Mouse (Mus musculus): Measurements from ENCODE around the gene Nudt1. TPM values are rescaled to one million over a fixed set of nuclear protein-coding genes. Genes with fewer than 3 reads are reported as not detected.
"Not testable (repeated sequence)": the region's sequence is repeated elsewhere in the genome, so short reads cannot be mapped to it uniquely, and the experiment has no call there.

Gene Nudt1
- total RNA-seq, 2 experiments from 2014 or later, result 31.3 to 58.7 TPM

GRCm38 (mm10) chr5:140339836-140340235 is 18.4 kb downstream of the Nudt1 start:
- ATAC-seq (replicated peaks; ENCODE audit: poor library complexity), result no peak

DNA sequence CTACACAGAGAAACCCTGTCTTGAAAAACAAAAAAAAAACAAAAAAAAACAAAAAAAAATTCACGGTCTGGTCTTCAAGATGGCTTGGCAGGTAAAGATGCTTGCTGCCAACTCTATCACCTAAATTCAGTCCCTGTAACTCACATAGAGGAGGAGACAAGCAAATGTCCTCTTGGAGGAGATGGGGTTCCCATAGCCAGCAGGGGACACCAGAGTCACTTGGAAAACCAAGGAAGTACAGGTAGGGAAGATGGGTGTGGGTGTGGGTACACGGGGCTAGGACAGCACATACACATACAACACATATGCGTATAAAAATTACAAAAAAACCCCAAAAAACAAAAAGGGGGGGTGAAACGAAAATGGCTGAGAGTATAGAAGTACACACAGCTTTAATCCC is 21.4 kb downstream of the Nudt1 start:
- no peak for ATAC-seq (replicated peaks; ENCODE audit: poor library complexity)

- ATAC-seq (replicated peaks; ENCODE audit: poor library complexity), result no peak
These were observed 23.8 kb downstream of the Nudt1 start for GRCm38 (mm10) chr5:140345244-140345643.

DNA sequence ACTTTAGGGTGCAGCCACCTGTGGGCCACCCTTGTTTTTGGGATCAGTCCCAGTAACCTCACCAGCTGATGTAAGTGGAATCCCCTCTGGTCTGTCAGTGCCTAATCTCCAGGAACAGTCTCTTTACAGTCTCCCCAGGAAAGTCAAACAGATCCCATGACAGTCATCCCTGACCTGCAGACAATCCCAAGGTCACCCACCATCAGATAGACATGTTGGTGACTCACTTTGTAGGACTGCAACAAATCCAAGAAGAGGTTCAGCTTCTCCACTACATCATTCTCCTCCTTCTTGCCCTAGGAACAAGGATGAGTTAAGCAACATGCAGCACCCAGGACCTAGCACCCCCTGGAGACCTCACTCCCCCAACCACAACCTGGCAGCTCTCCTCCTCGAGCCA is 24.6 kb downstream of the Nudt1 start:
- ATAC-seq (replicated peaks; ENCODE audit: poor library complexity), result no peak

GRCm38 (mm10) chr5:140349882-140350281 is 28.4 kb downstream of the Nudt1 start:
- ATAC-seq (replicated peaks; ENCODE audit: poor library complexity), result peak; percentile 63

- ATAC-seq (replicated peaks; ENCODE audit: poor library complexity), result no peak
These were observed 29.5 kb downstream of the Nudt1 start for GRCm38 (mm10) chr5:140350731-140351497.

GRCm38 (mm10) chr5:140352352-140352751 is 30.9 kb downstream of the Nudt1 start:
- no peak for ATAC-seq (replicated peaks; ENCODE audit: poor library complexity)

- no peak for ATAC-seq (replicated peaks; ENCODE audit: poor library complexity)
These were observed 34.5 kb downstream of the Nudt1 start for GRCm38 (mm10) chr5:140355934-140356333.

DNA sequence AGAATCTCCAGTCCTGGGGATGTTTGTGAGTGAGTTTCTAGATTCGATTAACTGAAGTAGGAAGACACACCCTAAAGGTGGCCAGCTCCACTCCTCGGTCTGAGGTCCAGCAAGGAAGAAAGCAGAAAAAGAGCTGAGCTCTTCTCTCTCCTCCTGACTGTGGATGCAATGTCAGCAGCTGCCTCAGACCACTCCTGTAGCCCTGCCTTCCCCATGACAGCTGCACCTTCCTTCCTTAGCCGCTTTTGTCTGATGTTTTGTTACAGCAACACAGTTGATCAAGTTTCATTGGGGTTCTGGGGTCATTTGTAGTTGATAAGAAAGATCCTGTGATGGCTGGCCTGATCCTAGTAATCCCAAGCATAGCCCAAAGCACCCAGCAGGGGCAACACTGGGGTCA is 36.0 kb downstream of the Nudt1 start:
- ATAC-seq (replicated peaks; ENCODE audit: poor library complexity), result no peak

DNA sequence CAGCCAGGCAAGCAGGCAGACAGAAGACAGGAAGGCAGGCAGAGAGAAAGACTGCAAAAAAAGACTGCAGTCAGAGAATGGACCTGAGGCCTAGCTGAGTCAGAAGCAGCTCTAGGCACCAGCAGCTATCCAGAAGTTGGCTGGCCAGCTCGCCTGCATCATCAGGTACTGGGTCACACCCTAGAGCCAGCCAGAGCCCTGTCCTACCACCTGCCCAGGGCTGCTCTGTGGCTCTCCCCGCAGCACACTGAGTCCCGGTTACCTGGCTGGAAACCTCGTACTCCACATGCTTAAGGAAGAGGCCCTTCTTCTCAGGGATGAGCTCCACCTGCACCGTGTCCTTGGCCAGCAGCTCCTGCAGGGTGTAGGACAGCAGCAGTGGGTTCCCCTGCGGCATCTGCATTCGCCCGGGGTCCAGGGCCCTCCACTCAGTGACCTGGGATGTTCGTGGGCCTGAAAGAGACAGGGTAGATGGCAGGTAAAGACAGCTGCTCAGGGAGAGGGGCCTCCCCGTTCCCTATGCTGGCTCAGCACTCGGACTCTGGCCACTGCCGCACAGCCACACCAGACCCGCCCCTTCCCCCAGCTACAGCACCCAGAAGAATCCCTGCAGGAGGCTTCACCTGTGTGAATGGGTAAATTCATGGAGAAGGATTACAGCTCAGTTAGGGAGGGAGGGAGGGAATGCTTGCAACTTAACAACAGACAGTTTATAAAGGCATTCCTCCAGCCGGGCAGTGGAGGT is 38.6 kb downstream of the Nudt1 start:
- no peak for ATAC-seq (replicated peaks; ENCODE audit: poor library complexity)

DNA sequence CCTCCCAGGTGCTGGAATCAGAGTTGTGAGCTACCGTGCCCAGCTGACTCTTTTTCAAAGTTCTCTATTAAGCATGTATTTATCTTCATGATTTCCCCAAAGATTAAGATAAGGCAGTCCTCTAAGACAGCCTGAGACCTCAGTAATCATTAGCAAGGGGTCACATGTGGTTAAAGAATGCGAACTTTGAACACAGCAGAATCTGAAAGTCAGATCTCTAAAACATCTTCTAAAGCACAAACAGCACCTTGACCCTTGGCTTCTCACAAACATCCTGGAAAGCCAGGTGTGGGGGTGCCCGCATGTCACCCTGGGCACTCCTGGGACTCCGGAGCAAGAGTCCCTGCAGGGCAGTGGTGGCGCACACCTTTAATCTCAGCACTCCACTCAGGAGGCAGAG is 43.0 kb downstream of the Nudt1 start:
- ATAC-seq (replicated peaks; ENCODE audit: poor library complexity), result no peak

DNA sequence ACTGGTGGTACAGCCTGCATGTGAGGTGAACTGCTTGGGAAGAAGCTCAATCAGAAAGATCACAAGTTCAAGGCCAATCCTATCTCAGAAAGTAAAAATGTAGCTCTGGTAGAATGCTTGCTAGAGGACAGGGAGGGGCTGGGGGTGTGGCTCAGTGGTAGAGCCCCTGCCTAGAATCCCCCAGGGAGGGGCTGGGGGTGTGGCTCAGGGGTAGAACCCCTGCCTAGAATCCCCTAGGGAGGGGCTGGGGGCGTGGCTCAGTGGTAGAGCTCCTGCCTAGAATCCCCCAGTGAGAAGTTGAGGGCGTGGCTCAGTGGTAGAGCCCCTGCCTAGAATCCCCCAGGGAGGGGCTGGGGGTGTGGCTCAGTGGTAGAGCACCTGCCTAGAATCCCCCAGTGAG is 46.7 kb downstream of the Nudt1 start:
- ATAC-seq (replicated peaks; ENCODE audit: poor library complexity), result not testable (repeated sequence)

DNA sequence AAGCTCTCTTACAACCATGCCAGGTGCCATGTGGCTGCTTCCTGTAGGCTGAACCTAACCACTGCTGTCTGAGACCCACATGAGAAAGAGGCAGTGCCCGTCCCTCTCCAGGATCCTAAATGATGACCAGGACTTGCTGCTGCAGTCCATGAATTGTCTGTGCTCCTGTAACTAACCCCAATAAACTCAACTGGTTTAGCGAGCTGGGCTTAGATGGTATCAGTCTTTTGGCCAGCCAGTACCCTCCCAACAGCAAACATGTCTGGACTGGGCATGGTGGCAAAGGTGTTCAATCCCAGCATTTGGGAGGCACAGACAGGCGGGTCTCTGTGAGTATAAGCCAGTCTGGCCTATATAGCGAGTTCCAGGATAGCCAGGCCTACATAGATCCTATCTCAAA is 47.5 kb downstream of the Nudt1 start:
- ATAC-seq (replicated peaks; ENCODE audit: poor library complexity), result no peak

DNA sequence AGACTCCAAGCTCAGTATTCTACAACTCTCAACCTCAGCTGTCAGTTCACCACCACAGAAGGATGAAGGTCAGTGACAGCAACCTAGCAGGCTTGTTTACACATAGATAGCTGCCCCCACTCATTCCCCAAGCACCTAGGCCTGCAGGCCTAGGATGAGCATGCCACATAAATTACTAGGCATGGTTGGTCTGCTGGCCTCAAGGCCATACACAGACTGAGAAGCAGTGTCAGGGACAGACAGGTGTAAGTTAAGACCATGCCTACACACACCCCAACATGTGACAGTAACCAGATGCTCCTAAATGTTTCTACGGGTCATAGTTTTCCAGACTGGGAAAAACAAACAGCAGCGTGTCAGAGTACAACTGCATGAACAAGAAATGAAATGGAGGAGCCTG is 48.0 kb downstream of the Nudt1 start:
- no peak for ATAC-seq (replicated peaks; ENCODE audit: poor library complexity)

GRCm38 (mm10) chr5:140370446-140371254 is 49.2 kb downstream of the Nudt1 start:
- ATAC-seq (replicated peaks; ENCODE audit: poor library complexity), result peak; percentile 37; the same call in 1 of the 2 replicates

GRCm38 (mm10) chr5:140371671-140372070 is 50.2 kb downstream of the Nudt1 start:
- no peak for ATAC-seq (replicated peaks; ENCODE audit: poor library complexity)

GRCm38 (mm10) chr5:140373711-140374110 is 52.3 kb downstream of the Nudt1 start:
- no peak for ATAC-seq (replicated peaks; ENCODE audit: poor library complexity)

DNA sequence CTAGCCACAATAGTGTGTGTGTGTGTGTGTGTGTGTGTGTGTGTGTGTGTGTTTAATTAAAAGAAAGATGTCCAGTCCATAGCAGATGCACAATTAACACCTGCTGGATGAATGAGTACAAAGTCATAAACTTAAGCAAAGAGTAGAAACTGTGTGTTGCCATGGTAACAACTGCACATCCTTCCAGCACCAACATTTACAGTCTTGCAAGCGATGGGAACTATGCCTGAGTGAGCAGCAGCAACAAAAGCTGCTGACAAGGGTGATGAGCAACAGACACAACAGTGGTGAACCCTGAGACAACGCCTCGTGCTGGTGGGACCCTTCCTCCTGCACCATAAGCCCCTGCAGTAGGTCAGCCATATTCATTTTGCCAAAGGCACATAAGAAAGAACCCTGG is 52.8 kb downstream of the Nudt1 start:
- ATAC-seq (replicated peaks; ENCODE audit: poor library complexity), result no peak

DNA sequence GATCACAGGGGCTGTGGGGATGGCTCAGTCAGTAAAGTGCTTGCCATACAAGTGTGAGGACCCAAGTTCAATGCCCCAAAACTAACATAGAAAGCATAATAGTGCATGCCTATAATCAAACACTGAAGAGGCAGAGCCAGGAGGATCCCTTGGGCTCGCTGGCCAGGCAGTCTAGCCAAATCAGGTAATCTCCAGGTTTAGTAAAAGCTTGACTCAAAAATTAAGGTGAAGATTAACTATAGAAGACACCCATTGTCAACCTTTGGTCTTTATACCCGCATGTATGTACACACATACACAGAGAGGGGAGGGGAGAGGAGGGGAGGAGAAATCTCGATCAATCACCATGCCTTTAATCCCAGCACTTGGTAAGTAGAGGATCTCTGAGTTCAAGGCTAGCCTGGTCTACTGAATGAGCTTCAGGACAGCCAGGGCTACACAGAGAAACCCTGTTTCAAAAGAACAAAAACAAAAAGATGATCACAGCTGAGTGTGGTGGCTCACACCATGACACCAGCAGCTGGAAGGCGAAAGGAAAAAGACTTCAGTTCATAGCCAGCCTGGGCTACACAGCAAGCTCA is 53.9 kb downstream of the Nudt1 start:
- ATAC-seq (replicated peaks; ENCODE audit: poor library complexity), result no peak

GRCm38 (mm10) chr5:140378121-140378853 is 56.8 kb downstream of the Nudt1 start:
- no peak for ATAC-seq (replicated peaks; ENCODE audit: poor library complexity)

Measured in megakaryocyte progenitor cell, adult 5-6 weeks (primary cell).